Mouse (Mus musculus) liver, embryonic 14.5 days (tissue): ENCODE data around the gene Cacna1i. TPM values are rescaled to one million over a fixed set of nuclear protein-coding genes. Genes with fewer than 3 reads are reported as not detected.

Experiments
- ATAC-seq: fragments of 200-750 bp; cut with Nextera tagmentation; 2 replicates; pipeline ENCODE4 v1.8.0; 2017; ENCODE audit warnings: moderate number of reproducible peaks, mild to moderate bottlenecking, moderate library complexity; ENCODE audit not compliant: insufficient read depth
- DNase-seq, 3 experiments: peaks; one replicate each; pipeline ENCODE4 v3.0.0-alpha.2; 2012 to 2013; ENCODE audit warnings: low read depth in 3 of 3, low spot score in 3 of 3
- H3K27ac ChIP-seq: fragments of 300-500 bp; sonication (generic); 2 replicates; pipeline ENCODE4 v1.5.1; 2014; ENCODE audit warnings: moderate library complexity, mild to moderate bottlenecking, control low read depth, inconsistent platforms
- H3K27me3 ChIP-seq: fragments of 300-500 bp; sonication (generic); 2 replicates; pipeline ENCODE4 v1.6.1; 2014; ENCODE audit warnings: mild to moderate bottlenecking, low read length, moderate library complexity; ENCODE audit not compliant: control insufficient read depth, insufficient read depth
- H3K36me3 ChIP-seq: fragments of 300-500 bp; sonication (generic); replicated peaks from 2 replicates; pipeline ENCODE4 v1.6.1; 2014; ENCODE audit warnings: low read depth; ENCODE audit not compliant: control insufficient read depth, insufficient read depth
- H3K4me1 ChIP-seq, 2 experiments: fragments of 200-500 bp in 1 of 2; fragments of 300-500 bp in 1 of 2; sonication (generic) in 1 of 2; replicated peaks; 2 replicates each; pipeline ENCODE4 v1.6.1; 2012 to 2014; ENCODE audit warnings: antibody characterized with exemption in 1 of 2, inconsistent platforms in 1 of 2, low read length in 1 of 2; ENCODE audit not compliant: control insufficient read depth in 2 of 2, insufficient read depth in 2 of 2
- H3K4me2 ChIP-seq: fragments of 300-500 bp; sonication (generic); 2 replicates; pipeline ENCODE4 v1.6.1; 2014; ENCODE audit warnings: low read depth, mild to moderate bottlenecking, control low read depth, moderate library complexity
- H3K4me3 ChIP-seq, 2 experiments: fragments of 200-500 bp in 1 of 2; fragments of 300-500 bp in 1 of 2; sonication (generic) in 1 of 2; 2 replicates each; pipeline ENCODE4 v1.5.1; 2012 to 2014; ENCODE audit warnings: low read depth in 2 of 2, low read length in 2 of 2, mild to moderate bottlenecking in 2 of 2, control low read depth in 1 of 2, inconsistent platforms in 1 of 2, moderate library complexity in 1 of 2; ENCODE audit not compliant: insufficient read depth in 1 of 2
- H3K9ac ChIP-seq: fragments of 300-500 bp; sonication (generic); replicated peaks from 2 replicates; pipeline ENCODE4 v1.6.1; 2014; ENCODE audit warnings: mild to moderate bottlenecking, control low read depth, moderate library complexity
- H3K9me3 ChIP-seq: fragments of 300-500 bp; sonication (generic); 2 replicates; pipeline ENCODE4 v1.6.1; 2016; ENCODE audit warnings: low read length, mixed read lengths; ENCODE audit not compliant: control insufficient read depth
- CTCF ChIP-seq: IDR thresholded peaks from 2 replicates; pipeline ENCODE4 v1.5.1; 2016; ENCODE audit warnings: antibody characterized with exemption, low read depth, control low read depth
- EP300 ChIP-seq: IDR thresholded peaks from 2 replicates; pipeline ENCODE4 v1.6.1; 2016; ENCODE audit warnings: antibody characterized with exemption, low read depth
- WGBS: fragments of 180-500 bp; shearing (Covaris S2); extraction: QIAGEN DNeasy Blood & Tissue Kit; methylation state at CpG from one replicate; pipeline ENCODE4 v1.1.7; 2014; ENCODE audit not compliant: insufficient replicate concordance; 5-methylcytosine and 5-hydroxymethylcytosine counted together
- polyA plus RNA-seq, 2 experiments: library from polyadenylated mRNA; depleted of rRNA in 1 of 2; stranded (reverse) in 1 of 2; unstranded in 1 of 2; fragments of >200 nt; fragmentation: Nextera tagmentation in 1 of 2; extraction: Ambion mirVana in 1 of 2; gene quantifications; 2 replicates each; pipeline versions ENCODE4 v1.2.1 to v1.2.3; 2012 to 2014

Gene Cacna1i
- polyA plus RNA-seq, 2 experiments: 0.01 TPM

DNA sequence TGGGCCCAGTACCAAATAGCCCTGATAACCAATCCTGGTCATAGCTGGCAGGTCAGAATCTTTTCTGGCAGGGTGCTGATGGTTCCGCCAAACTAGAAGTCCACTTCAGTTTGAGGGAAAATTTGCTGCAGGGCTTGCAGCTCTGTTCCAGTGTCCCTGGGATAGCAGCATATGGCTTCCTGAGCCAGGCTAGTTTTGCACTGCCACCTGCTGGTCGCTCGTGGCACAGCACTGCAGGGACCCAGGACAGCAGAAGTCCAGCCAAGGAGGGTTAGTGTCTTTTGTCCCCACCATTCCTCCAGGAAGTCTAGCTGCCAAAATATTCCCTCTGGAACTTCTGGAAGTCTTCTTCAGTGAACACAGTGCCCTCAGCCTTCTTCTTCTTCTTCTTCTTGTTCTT is 26.4 kb upstream of the Cacna1i start:
- Histone ChIP-seq H3K27me3 (no peaks in the 10 kb centered on the region), H3K4me3 (no peak overlapping the region), H3K4me2 (no peak overlapping the region), H3K4me1 (peaks cover 35 to 43% of the 10 kb centered on the region in 2 experiments), H3K36me3 (peaks cover 36% of the 10 kb centered on the region), H3K27ac (no peak overlapping the region), H3K9me3 (no peaks in the 10 kb centered on the region), H3K9ac (no peak overlapping the region)
- TF ChIP-seq CTCF (peak; percentile 99), EP300 (no peak)
- ATAC-seq (no peak), DNase-seq (peak; percentile 61 to 69 (median 61))
- WGBS: 6% methylated on average over 3 of the region's 3 CpGs

DNA sequence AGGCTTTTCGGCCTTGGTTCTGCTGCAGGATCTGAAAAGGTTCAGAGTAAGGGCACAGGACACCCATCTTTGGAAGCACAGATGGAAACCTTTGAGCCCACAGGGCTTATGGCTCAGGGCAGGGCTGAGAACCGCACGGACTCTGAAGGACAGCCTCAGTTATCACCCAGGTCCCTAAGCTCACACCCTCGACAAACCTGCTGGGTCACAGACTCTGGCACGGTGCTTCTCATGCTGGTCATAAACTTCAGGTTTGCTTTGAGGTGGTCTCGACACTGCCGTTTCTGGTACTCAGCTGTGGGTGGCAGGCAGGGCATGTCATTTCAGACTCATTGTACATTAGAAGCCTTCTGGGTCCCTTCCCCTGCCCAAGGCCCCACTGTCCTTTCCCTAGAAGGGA is 25.9 kb upstream of the Cacna1i start:
- no peak overlapping the region for H3K4me2 ChIP-seq
- H3K9me3 ChIP-seq: no peaks in the 10 kb centered on the region
- ATAC-seq (no peak), DNase-seq (no peak)
- no peak overlapping the region for H3K27ac ChIP-seq
- peaks cover 34% of the 10 kb centered on the region for H3K36me3 ChIP-seq
- H3K27me3 ChIP-seq: no peaks in the 10 kb centered on the region
- TF ChIP-seq EP300 (no peak), CTCF (no peak)
- WGBS: 70% methylated on average over 7 of the region's 7 CpGs
- no peak overlapping the region for H3K9ac ChIP-seq
- H3K4me1 ChIP-seq: peaks cover 35 to 43% of the 10 kb centered on the region in 2 experiments
- H3K4me3 ChIP-seq: no peak overlapping the region

DNA sequence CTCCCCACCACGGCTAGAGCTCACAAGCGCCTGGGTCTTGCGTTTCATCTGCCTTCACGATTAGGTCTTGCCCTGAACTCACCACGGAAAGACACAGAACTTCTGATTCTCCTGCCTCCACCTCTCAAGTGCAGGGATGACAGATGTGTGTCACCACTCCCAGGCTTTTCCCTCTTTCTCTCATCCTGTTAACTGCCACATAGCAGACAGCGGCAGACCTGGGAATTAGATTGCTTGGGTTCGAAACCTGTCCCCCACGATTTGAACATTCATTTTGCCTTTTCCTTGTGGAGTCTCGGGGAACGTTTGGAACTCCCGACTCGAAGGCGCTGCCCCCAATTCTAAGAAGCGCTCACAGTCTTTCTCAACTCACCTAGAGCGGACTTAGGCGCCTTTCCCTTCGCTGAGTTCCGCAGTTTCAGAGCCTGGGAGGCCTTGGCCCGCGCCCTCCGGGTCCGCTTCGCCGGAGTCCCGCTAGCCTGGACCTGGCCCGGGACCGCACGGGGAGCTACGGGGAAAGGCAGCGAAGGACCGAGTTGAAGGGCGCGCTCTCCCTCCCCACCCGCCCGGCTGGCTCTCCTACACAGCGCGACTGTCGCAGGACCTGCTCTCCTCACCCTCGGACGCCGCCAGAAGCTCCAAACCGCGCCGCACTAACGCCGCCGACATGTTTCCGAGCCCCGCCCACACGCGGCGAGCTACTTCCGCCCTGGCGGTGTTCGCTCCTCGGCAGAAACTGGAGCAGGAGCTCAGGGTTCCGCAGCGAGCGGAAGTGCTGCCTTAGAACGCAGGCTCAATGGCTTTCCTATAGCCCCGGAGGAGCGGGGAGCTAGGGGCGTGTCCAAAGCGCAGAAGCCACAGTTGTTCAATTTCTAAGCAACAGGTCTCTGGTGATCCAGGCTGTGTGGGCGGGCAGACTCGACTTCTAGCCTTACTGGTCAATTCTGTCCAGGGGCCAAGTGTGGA is 23.1 kb upstream of the Cacna1i start, which contains the start of gene Rps19bp1:
Rps19bp1 (minus strand) TSS at position 706 of the 966 bp plus-strand sequence.
- H3K27me3 ChIP-seq: no peaks in the 10 kb centered on the region
- peak within 1 kb of the TSS; percentile 20 for H3K27ac ChIP-seq
- H3K36me3 ChIP-seq: peaks cover 9% of the 10 kb centered on the region
- TF ChIP-seq EP300 (no peak), CTCF (peak; percentile 24; the same call in 1 of the 2 replicates)
- DNase-seq (peak; percentile 90 to 92 (median 90)), ATAC-seq (peak; percentile 89)
- WGBS: under 1% methylated on average over 66 of the region's 66 CpGs
- no peaks in the 10 kb centered on the region for H3K9me3 ChIP-seq
- H3K4me3 ChIP-seq: peak within 1 kb of the TSS; percentile 88
- H3K9ac ChIP-seq: peak within 1 kb of the TSS; percentile 89
- peak within 1 kb of the TSS; percentile 93 for H3K4me2 ChIP-seq
- peaks cover 13 to 19% of the 10 kb centered on the region in 2 experiments for H3K4me1 ChIP-seq

DNA sequence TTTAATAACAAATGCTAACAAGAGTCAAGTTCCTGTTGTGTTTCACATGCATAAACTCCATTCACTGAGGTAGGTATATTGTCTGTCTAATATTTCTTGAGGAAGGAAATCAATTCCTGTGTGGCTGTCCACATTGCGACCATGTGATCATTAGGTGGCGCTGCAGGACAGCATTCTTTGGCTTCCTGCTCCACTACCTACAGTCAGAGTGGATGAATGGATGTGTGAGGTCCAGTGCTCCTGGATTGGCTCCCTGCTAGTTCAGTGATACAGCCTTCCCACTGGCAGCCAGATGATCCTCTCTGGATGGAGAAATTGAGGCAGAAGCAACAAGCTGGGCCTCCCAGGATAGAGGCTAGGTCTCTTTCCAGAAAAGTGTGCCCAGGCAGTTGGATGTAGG is 20.8 kb upstream of the Cacna1i start:
- H3K9me3 ChIP-seq: no peaks in the 10 kb centered on the region
- H3K4me2 ChIP-seq: no peak overlapping the region
- H3K27ac ChIP-seq: no peak overlapping the region
- ATAC-seq (no peak), DNase-seq (peak in 2 of 3 experiments; percentile 49 to 58)
- no peaks in the 10 kb centered on the region; the same call in 1 of the 2 replicates for H3K36me3 ChIP-seq
- no peak overlapping the region for H3K9ac ChIP-seq
- WGBS: 0% methylated on average over 2 of the region's 2 CpGs
- H3K4me1 ChIP-seq: peaks cover 5 to 8% of the 10 kb centered on the region in 2 experiments; a peak in 3 of 4 replicates
- TF ChIP-seq EP300: no peak
- TF ChIP-seq CTCF: peak; percentile 87
- no peaks in the 10 kb centered on the region for H3K27me3 ChIP-seq
- no peak overlapping the region for H3K4me3 ChIP-seq

DNA sequence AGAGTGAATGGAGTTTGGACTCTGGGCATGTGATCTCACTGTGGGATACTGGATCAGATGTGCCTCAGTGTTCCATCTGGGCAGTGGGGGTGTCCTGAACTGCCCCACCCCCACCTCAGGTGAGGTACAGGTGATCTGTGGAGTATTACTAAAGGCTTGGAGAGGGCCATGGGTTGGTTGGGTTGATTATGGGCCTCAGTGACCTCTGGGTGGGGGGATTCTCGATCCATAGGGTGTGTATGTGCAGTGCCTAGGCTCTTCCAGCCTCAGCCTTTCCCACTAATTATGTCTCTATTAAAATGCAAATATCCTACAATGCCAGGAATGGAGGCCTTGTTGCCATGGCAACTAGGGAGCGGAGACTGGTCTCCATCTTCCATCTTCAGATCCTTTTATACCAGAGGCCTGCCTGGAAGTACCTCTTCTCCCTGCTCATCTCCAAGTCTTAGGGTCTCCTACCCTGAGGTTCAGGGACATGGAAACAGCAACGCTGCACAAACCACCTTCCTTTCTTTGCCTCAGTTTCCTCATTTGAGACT is 15.1 kb upstream of the Cacna1i start:
- Histone ChIP-seq H3K36me3 (no peaks in the 10 kb centered on the region), H3K4me2 (no peak overlapping the region), H3K4me1 (no peaks in the 10 kb centered on the region), H3K4me3 (no peak overlapping the region), H3K9me3 (no peaks in the 10 kb centered on the region), H3K27ac (no peak overlapping the region), H3K27me3 (no peaks in the 10 kb centered on the region), H3K9ac (no peak overlapping the region)
- DNase-seq (no peak), ATAC-seq (no peak)
- no peak for TF ChIP-seq EP300
- no peak for TF ChIP-seq CTCF
- 36% methylated on average over 3 of the region's 3 CpGs for WGBS
